Mouse (Mus musculus): ENCODE measurements around the gene Gm36864. TPM values are rescaled to one million over a fixed set of nuclear protein-coding genes. Genes with fewer than 3 reads are reported as not detected.
"Not testable (repeated sequence)": the region's sequence is repeated elsewhere in the genome, so short reads cannot be mapped to it uniquely, and the experiment has no call there.

Gm36864 gene
- polyA plus RNA-seq, 1 experiment from 2014 or later = not detected

- not testable (repeated sequence) for H3K36me3 ChIP-seq (ENCODE audit: control insufficient read depth, insufficient read depth, low read length); H3K4me3 ChIP-seq (ENCODE audit: control insufficient read depth in 1 of 2, insufficient read depth in 1 of 2, low read depth in 1 of 2, low read length in 2 of 2); H3K9me3 ChIP-seq (ENCODE audit: control insufficient read depth, low read length); ATAC-seq (ENCODE audit: insufficient number of reproducible peaks, insufficient read depth, low FRiP score, low read depth); H3K27ac ChIP-seq (replicated peaks in 1 of 2; ENCODE audit: control insufficient read depth in 1 of 2, insufficient read depth in 1 of 2, low read depth in 2 of 2, low read length in 2 of 2); H3K27me3 ChIP-seq (ENCODE audit: control insufficient read depth, insufficient read depth, low read length); H3K9ac ChIP-seq (ENCODE audit: low read length); H3K4me2 ChIP-seq (ENCODE audit: low read length); H3K4me1 ChIP-seq (ENCODE audit: control insufficient read depth in 2 of 2, insufficient read depth in 2 of 2, low read length in 2 of 2)
- 68% methylated on average over 8 of the region's 10 CpGs for WGBS
Observed at GRCm38 (mm10) chr7:44221601-44222000, 14.4 kb upstream of the Gm36864 start.

DNA sequence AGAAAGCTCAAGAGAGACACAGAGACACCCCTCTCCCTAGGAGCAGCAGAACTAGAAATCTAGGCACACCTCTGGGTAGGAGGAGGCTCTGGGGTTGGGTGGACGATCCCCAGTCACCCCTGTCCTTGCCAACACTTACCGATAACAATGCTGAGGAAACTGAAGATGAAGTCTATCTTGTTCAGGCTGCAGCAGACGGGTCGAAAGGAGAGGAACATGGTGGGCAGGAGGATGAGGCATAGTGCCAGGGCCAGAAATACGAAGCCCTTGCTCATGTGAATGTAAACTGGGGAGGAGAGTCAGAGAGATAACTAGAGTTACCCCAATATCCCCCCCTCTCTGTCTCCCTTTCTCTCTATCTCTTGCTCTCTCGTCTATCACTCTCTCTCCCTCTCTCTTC is 13.6 kb upstream of the Gm36864 start:
- H3K27ac ChIP-seq (replicated peaks in 1 of 2; ENCODE audit: control insufficient read depth in 1 of 2, insufficient read depth in 1 of 2, low read depth in 2 of 2, low read length in 2 of 2); H3K4me2 ChIP-seq (ENCODE audit: low read length); H3K9me3 ChIP-seq (ENCODE audit: control insufficient read depth, low read length); H3K27me3 ChIP-seq (ENCODE audit: control insufficient read depth, insufficient read depth, low read length); H3K4me3 ChIP-seq (ENCODE audit: control insufficient read depth in 1 of 2, insufficient read depth in 1 of 2, low read depth in 1 of 2, low read length in 2 of 2); ATAC-seq (ENCODE audit: insufficient number of reproducible peaks, insufficient read depth, low FRiP score, low read depth); H3K36me3 ChIP-seq (ENCODE audit: control insufficient read depth, insufficient read depth, low read length); H3K4me1 ChIP-seq (ENCODE audit: control insufficient read depth in 2 of 2, insufficient read depth in 2 of 2, low read length in 2 of 2); H3K9ac ChIP-seq (ENCODE audit: low read length): not testable (repeated sequence)
- 52% methylated on average over 6 of the region's 6 CpGs for WGBS

DNA sequence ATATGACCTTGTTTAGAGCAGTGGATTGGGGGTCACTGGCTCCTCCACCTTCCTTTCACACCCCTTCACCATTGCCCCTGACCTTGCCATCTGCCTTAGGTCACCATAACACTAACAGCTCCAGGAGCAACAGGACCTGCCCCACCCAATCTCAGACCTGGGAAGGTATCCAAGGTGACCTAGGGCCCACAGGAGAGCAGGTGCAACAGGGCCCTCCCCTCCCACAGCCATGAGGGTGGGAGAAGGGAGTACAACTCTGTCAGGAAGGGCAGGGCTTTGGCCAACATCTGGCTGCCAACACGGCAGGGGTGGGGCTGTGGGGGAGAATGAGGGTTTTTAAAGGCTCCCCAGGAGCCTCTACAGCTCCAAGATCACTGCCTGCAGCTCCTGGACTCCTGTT is 10.9 kb upstream of the Gm36864 start, which contains the start of gene Klk1:
Gene Klk1, plus strand, starts transcription at position 285 of the 400 bp plus-strand sequence.
- Histone ChIP-seq H3K4me2 (ENCODE audit: low read length) (no peak within 1 kb of the TSS), H3K36me3 (ENCODE audit: control insufficient read depth, insufficient read depth, low read length) (no peaks in the 10 kb centered on the region), H3K27me3 (ENCODE audit: control insufficient read depth, insufficient read depth, low read length) (no peaks in the 10 kb centered on the region), H3K9ac (ENCODE audit: low read length) (no peak within 1 kb of the TSS), H3K9me3 (ENCODE audit: control insufficient read depth, low read length) (no peaks in the 10 kb centered on the region), H3K27ac (replicated peaks in 1 of 2; ENCODE audit: control insufficient read depth in 1 of 2, insufficient read depth in 1 of 2, low read depth in 2 of 2, low read length in 2 of 2) (no peak within 1 kb of the TSS), H3K4me3 (ENCODE audit: control insufficient read depth in 1 of 2, insufficient read depth in 1 of 2, low read depth in 1 of 2, low read length in 2 of 2) (no peak within 1 kb of the TSS), H3K4me1 (ENCODE audit: control insufficient read depth in 2 of 2, insufficient read depth in 2 of 2, low read length in 2 of 2) (peaks cover 0 to 2% of the 10 kb centered on the region in 2 experiments; a peak in 1 of 4 replicates)
- WGBS = 31% methylated on average over 1 of the region's 1 CpGs
- ATAC-seq (ENCODE audit: insufficient number of reproducible peaks, insufficient read depth, low FRiP score, low read depth) = no peak

DNA sequence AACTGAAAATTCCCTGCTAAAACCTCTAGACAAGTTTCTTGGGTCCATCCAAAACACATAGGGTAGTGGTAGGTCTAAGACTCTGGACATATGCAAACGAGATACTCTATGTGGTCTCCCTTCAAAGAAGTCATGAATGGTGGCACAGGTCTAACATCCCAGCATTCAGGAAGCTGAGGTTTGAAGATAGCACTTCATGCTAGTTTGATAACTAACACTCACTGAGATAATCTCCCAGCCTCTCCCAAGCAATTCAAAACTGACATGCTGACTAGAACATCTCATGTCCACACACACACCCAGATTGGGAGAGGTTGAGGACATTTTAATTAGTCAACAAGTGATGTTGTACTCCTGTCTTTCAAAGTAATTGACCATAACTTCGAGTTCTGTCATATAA is 3.9 kb downstream of the Gm36864 start:
- ATAC-seq (ENCODE audit: insufficient number of reproducible peaks, insufficient read depth, low FRiP score, low read depth) = no peak
- Histone ChIP-seq H3K9me3 (ENCODE audit: control insufficient read depth, low read length) (no peaks in the 10 kb centered on the region), H3K4me3 (ENCODE audit: control insufficient read depth in 1 of 2, insufficient read depth in 1 of 2, low read depth in 1 of 2, low read length in 2 of 2) (no peak overlapping the region), H3K27me3 (ENCODE audit: control insufficient read depth, insufficient read depth, low read length) (no peaks in the 10 kb centered on the region), H3K4me1 (ENCODE audit: control insufficient read depth in 2 of 2, insufficient read depth in 2 of 2, low read length in 2 of 2) (no peaks in the 10 kb centered on the region), H3K9ac (ENCODE audit: low read length) (no peak overlapping the region), H3K36me3 (ENCODE audit: control insufficient read depth, insufficient read depth, low read length) (no peaks in the 10 kb centered on the region), H3K4me2 (ENCODE audit: low read length) (no peak overlapping the region), H3K27ac (replicated peaks in 1 of 2; ENCODE audit: control insufficient read depth in 1 of 2, insufficient read depth in 1 of 2, low read depth in 2 of 2, low read length in 2 of 2) (no peak overlapping the region)
- 62% methylated on average over 2 of the region's 2 CpGs for WGBS

DNA sequence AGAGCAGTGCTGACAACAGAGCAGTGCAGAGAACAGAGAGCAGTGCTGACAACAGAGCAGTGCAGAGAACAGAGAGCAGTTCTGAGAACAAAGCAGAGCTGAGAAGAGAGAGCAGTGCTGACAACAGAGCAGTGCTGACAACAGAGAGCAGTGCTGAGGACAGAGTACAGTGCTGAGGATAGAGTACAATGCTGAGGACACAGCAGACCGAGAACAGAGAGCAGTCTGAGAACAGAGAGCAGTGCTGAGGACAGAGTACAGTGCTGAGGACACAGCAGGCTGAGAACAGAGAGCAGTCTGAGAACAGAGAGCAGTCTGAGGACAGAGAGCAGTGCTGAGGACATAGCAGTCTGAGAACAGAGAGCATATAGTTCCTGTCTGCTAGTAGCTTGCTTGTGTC is 4.7 kb downstream of the Gm36864 start:
- H3K4me2 ChIP-seq (ENCODE audit: low read length) = no peak overlapping the region
- ATAC-seq (ENCODE audit: insufficient number of reproducible peaks, insufficient read depth, low FRiP score, low read depth) = no peak
- H3K27ac ChIP-seq (replicated peaks in 1 of 2; ENCODE audit: control insufficient read depth in 1 of 2, insufficient read depth in 1 of 2, low read depth in 2 of 2, low read length in 2 of 2) = no peak overlapping the region
- H3K9me3 ChIP-seq (ENCODE audit: control insufficient read depth, low read length) = no peaks in the 10 kb centered on the region
- H3K4me1 ChIP-seq (ENCODE audit: control insufficient read depth in 2 of 2, insufficient read depth in 2 of 2, low read length in 2 of 2) = peaks cover 3 to 6% of the 10 kb centered on the region in 2 experiments; a peak in 2 of 4 replicates
- no peaks in the 10 kb centered on the region for H3K27me3 ChIP-seq (ENCODE audit: control insufficient read depth, insufficient read depth, low read length)
- no peaks in the 10 kb centered on the region for H3K36me3 ChIP-seq (ENCODE audit: control insufficient read depth, insufficient read depth, low read length)
- 45% methylated on average over 1 of the region's 1 CpGs for WGBS
- H3K4me3 ChIP-seq (ENCODE audit: control insufficient read depth in 1 of 2, insufficient read depth in 1 of 2, low read depth in 1 of 2, low read length in 2 of 2) = no peak overlapping the region
- H3K9ac ChIP-seq (ENCODE audit: low read length) = no peak overlapping the region

GRCm38 (mm10) chr7:44241163-44241562 is 5.2 kb downstream of the Gm36864 start:
- no peak overlapping the region for H3K4me3 ChIP-seq (ENCODE audit: control insufficient read depth in 1 of 2, insufficient read depth in 1 of 2, low read depth in 1 of 2, low read length in 2 of 2)
- no peaks in the 10 kb centered on the region for H3K27me3 ChIP-seq (ENCODE audit: control insufficient read depth, insufficient read depth, low read length)
- no peaks in the 10 kb centered on the region for H3K9me3 ChIP-seq (ENCODE audit: control insufficient read depth, low read length)
- 70% methylated on average over 2 of the region's 2 CpGs for WGBS
- no peak overlapping the region for H3K4me2 ChIP-seq (ENCODE audit: low read length)
- no peak overlapping the region for H3K27ac ChIP-seq (replicated peaks in 1 of 2; ENCODE audit: control insufficient read depth in 1 of 2, insufficient read depth in 1 of 2, low read depth in 2 of 2, low read length in 2 of 2)
- no peaks in the 10 kb centered on the region for H3K36me3 ChIP-seq (ENCODE audit: control insufficient read depth, insufficient read depth, low read length)
- H3K4me1 ChIP-seq (ENCODE audit: control insufficient read depth in 2 of 2, insufficient read depth in 2 of 2, low read length in 2 of 2) = peaks cover 3 to 6% of the 10 kb centered on the region in 2 experiments; a peak in 2 of 4 replicates
- no peak overlapping the region for H3K9ac ChIP-seq (ENCODE audit: low read length)
- ATAC-seq (ENCODE audit: insufficient number of reproducible peaks, insufficient read depth, low FRiP score, low read depth) = no peak

GRCm38 (mm10) chr7:44244080-44244479 is 8.1 kb downstream of the Gm36864 start:
- ATAC-seq (ENCODE audit: insufficient number of reproducible peaks, insufficient read depth, low FRiP score, low read depth) = no peak
- peaks cover 14% of the 10 kb centered on the region for H3K36me3 ChIP-seq (ENCODE audit: control insufficient read depth, insufficient read depth, low read length)
- H3K27me3 ChIP-seq (ENCODE audit: control insufficient read depth, insufficient read depth, low read length) = no peaks in the 10 kb centered on the region
- no peaks in the 10 kb centered on the region for H3K9me3 ChIP-seq (ENCODE audit: control insufficient read depth, low read length)
- peaks cover 3 to 16% of the 10 kb centered on the region in 2 experiments; a peak in 3 of 4 replicates for H3K4me1 ChIP-seq (ENCODE audit: control insufficient read depth in 2 of 2, insufficient read depth in 2 of 2, low read length in 2 of 2)
- no peak overlapping the region for H3K4me3 ChIP-seq (ENCODE audit: control insufficient read depth in 1 of 2, insufficient read depth in 1 of 2, low read depth in 1 of 2, low read length in 2 of 2)
- H3K9ac ChIP-seq (ENCODE audit: low read length) = no peak overlapping the region
- no peak overlapping the region for H3K27ac ChIP-seq (replicated peaks in 1 of 2; ENCODE audit: control insufficient read depth in 1 of 2, insufficient read depth in 1 of 2, low read depth in 2 of 2, low read length in 2 of 2)
- H3K4me2 ChIP-seq (ENCODE audit: low read length) = no peak overlapping the region
- 63% methylated on average over 1 of the region's 1 CpGs for WGBS

All from heart, embryonic 14.5 days (tissue).